ENCODE assay signal across 8 mouse cellular contexts in the genomic region with DNA sequence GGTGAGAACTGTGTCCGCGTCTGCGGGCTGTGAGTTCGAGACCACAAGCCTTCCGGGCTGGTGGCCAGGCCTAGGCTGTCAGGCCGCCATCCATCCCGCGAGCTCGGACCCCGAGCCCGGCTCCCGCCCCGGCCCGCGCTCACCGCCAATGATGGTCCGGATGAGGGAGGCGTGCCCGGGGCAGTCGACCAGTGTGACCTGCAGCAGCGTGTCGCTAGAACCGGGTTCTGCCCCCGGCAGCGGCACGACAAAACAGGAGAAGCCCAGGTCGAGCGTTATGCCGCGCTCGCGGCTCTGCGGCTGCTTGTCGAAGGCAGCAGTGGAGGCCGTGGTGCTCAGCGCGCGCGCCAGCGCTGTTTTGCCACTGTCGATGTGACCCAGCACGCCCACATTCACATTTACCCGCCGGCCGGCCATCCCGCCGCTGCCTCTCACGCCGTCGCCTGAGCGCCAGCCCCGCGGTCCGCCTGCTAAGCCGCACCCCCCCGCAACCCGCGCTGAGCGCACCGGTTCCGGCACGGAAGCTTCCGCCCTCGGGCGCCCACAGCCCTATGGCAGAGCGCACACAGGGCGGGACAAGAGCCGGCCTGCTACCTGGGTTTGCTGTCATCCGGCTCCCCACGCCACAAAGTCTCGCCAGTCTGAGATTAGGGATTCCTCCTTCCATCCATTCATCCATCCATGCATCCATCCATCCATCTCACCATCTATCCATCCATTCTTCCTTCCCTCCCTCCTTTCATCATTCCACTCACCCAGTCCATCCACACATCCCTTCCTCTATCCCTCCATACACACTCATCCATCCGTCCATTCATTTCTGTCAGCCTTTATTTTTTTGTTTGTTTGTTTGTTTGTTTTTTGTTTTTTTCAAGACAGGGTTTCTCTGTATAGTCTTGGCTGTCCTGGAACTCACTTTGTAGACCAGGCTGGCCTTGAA. TPM values are rescaled to one million over a fixed set of nuclear protein-coding genes. Genes with fewer than 3 reads are reported as not detected.
DNase-seq lines count a peak whose midpoint lies in the region; ATAC-seq and TF ChIP-seq lines count a peak whose summit lies in the region.

A gene (minus strand): TSS at position 477 of the 940 bp plus-strand sequence.

- H3K36me3 ChIP-seq in hindbrain, embryonic 10.5 days, result no peaks in the 10 kb centered on the region
- no peaks in the 10 kb centered on the region for H3K36me3 ChIP-seq in lung, embryonic 16.5 days (ENCODE audit: control insufficient read depth, insufficient read depth, low read length)
- no peaks in the 10 kb centered on the region for H3K36me3 ChIP-seq in thymus, adult 2 months (ENCODE audit: control insufficient read depth, insufficient read depth, low read length)

- peak within 1 kb of the TSS; percentile 79 for H3K4me2 ChIP-seq in lung, embryonic 16.5 days (ENCODE audit: low read depth, low read length)

- peaks cover 40% of the 10 kb centered on the region for H3K4me1 ChIP-seq in hindbrain, embryonic 10.5 days (replicated peaks)
- H3K4me1 ChIP-seq in lung, embryonic 16.5 days (replicated peaks; ENCODE audit: control insufficient read depth, insufficient read depth, low read length), result peaks cover 4% of the 10 kb centered on the region; the same call in 1 of the 2 replicates
- H3K4me1 ChIP-seq in thymus, adult 2 months (replicated peaks; ENCODE audit: control insufficient read depth, insufficient read depth, low read length), result peaks cover 29% of the 10 kb centered on the region

- peak; percentile 93 for ATAC-seq in lung, embryonic 16.5 days (ENCODE audit: low read depth)

- H3K9me3 ChIP-seq in hindbrain, embryonic 10.5 days, result no peaks in the 10 kb centered on the region
- no peaks in the 10 kb centered on the region for H3K9me3 ChIP-seq in lung, embryonic 16.5 days (ENCODE audit: control insufficient read depth, low read length)

- TF ChIP-seq POLR2A in thymus, adult 2 months (IDR thresholded peaks at IDR 0.05; ENCODE audit: control insufficient read depth, extremely low read depth, insufficient read depth, low read length, poor library complexity), result peak; percentile 65

- H3K9ac ChIP-seq in lung, embryonic 16.5 days (ENCODE audit: low read length), result peak within 1 kb of the TSS; percentile 92

- WGBS in hindbrain, embryonic 10.5 days, result 1% methylated on average over 72 of the region's 72 CpGs
- 1% methylated on average over 69 of the region's 72 CpGs for WGBS in lung, embryonic 16.5 days
- 2% methylated on average over 72 of the region's 72 CpGs for WGBS in thymus, adult 2 months

- peak; percentile 90 for DNase-seq in MN1 (ENCODE audit: low spot score)
- DNase-seq in cerebellum, adult 9-10 months, result peak; percentile 80
- peak; percentile 26 to 84 for DNase-seq in frontal cortex, adult 2 months (ENCODE audit: extremely low spot score in 1 of 2, low spot score in 1 of 2)
- DNase-seq in hindbrain, embryonic 10.5 days (ENCODE audit: low spot score), result peak; percentile 84
- DNase-seq in layer of hippocampus, adult 9-11 months, result peak; percentile 70
- DNase-seq in ovary, adult 18-20 months (ENCODE audit: low spot score), result peak; percentile 66
- DNase-seq in thymus, adult 2 months, result peak; percentile 89

- TF ChIP-seq CTCF in thymus, adult 2 months (IDR thresholded peaks at IDR 0.05; ENCODE audit: borderline replicate concordance, control insufficient read depth, extremely low read depth, insufficient read depth, low read length, poor library complexity), result no peak

- H3K4me3 ChIP-seq in hindbrain, embryonic 10.5 days, result peak within 1 kb of the TSS; percentile 91
- peak within 1 kb of the TSS; percentile 87 for H3K4me3 ChIP-seq in lung, embryonic 16.5 days (ENCODE audit: low read length)
- peak within 1 kb of the TSS; percentile 81 for H3K4me3 ChIP-seq in thymus, adult 2 months (ENCODE audit: control insufficient read depth, insufficient read depth, low read length)

- H3K27ac ChIP-seq in hindbrain, embryonic 10.5 days, result peak within 1 kb of the TSS; percentile 92
- H3K27ac ChIP-seq in lung, embryonic 16.5 days (ENCODE audit: low read length), result peak within 1 kb of the TSS; percentile 58
- H3K27ac ChIP-seq in thymus, adult 2 months (ENCODE audit: control insufficient read depth, insufficient read depth, low read length), result no peak within 1 kb of the TSS

- H3K27me3 ChIP-seq in hindbrain, embryonic 10.5 days (ENCODE audit: insufficient read depth, poor library complexity, severe bottlenecking), result peaks cover 34% of the 10 kb centered on the region
- H3K27me3 ChIP-seq in lung, embryonic 16.5 days (ENCODE audit: control insufficient read depth, insufficient read depth, low read depth, low read length), result no peaks in the 10 kb centered on the region
- no peaks in the 10 kb centered on the region for H3K27me3 ChIP-seq in thymus, adult 2 months (ENCODE audit: control insufficient read depth, insufficient read depth, low read length)

RNA-seq across cellular contexts. Expression of the gene that starts here (rescaled TPM):
- 18.3 and 19.1 TPM in 2 replicates for polyA plus RNA-seq in frontal cortex, adult 2 months (2012; rRNA removed)
- 32.9 and 38.9 TPM in 2 replicates for polyA plus RNA-seq in hindbrain, embryonic 10.5 days (2016; fragmentation: Nextera tagmentation; extraction: Ambion mirVana)
- 30.2 and 38.9 TPM in 2 replicates for polyA plus RNA-seq in lung, embryonic 16.5 days (2015; fragmentation: Nextera tagmentation; extraction: Ambion mirVana)
- 79.5 and 83.6 TPM in 2 replicates for polyA plus RNA-seq in thymus, adult 2 months (2012; rRNA removed)
